1 mouse cellular context compared by ENCODE assay signal in genomic region chr1:155974931-155975330, GRCm38 (mm10).
TF ChIP-seq lines count a peak whose summit lies in the region.

No protein-coding gene starts in this region.

TF ChIP-seq in MEL, 35 proteins besides CTCF, POLR2A, EP300 and RAD21 (continued from another document):
- TF ChIP-seq E2F4 (IDR thresholded peaks at IDR 0.05; ENCODE audit: borderline replicate concordance, low read depth, low read length) = no peak
- TF ChIP-seq ZMIZ1 (IDR thresholded peaks at IDR 0.05; ENCODE audit: low read depth, low read length) = 0 out of 2 replicates have a peak, but pooled peaks have one; percentile 27
- 0 out of 2 replicates have a peak, but pooled peaks have one; percentile 38 for TF ChIP-seq MYB (IDR thresholded peaks at IDR 0.05; ENCODE audit: low read depth, low read length)
- TF ChIP-seq SMC3 (IDR thresholded peaks at IDR 0.05; ENCODE audit: low read depth, low read length) = no peak
- peak; percentile 28; the same call in 1 of the 2 replicates for TF ChIP-seq CHD2 (IDR thresholded peaks at IDR 0.05; ENCODE audit: low read length)
- TF ChIP-seq ELF1 (IDR thresholded peaks at IDR 0.05; ENCODE audit: low read depth, low read length) = peak; percentile 33; the same call in 1 of the 2 replicates
- TF ChIP-seq KAT2A (conservative IDR thresholded peaks at IDR 0.05; ENCODE audit: low read depth, low read length) = 0 out of 2 replicates have a peak, but pooled peaks have one; percentile 31
- no peak for TF ChIP-seq MAZ (IDR thresholded peaks at IDR 0.05; ENCODE audit: low read depth, low read length)
- TF ChIP-seq CHD1 (IDR thresholded peaks at IDR 0.05; ENCODE audit: low read depth, low read length) = no peak
- TF ChIP-seq ZC3H11A (IDR thresholded peaks at IDR 0.05; ENCODE audit: low read depth, low read length) = no peak
- TF ChIP-seq MAX (IDR thresholded peaks at IDR 0.05; ENCODE audit: low read length) = peak; percentile 15; the same call in 1 of the 2 replicates
- no peak for TF ChIP-seq ZNF384 (IDR thresholded peaks at IDR 0.05; ENCODE audit: low read depth, low read length)
- no peak for TF ChIP-seq UBTF (IDR thresholded peaks at IDR 0.05; ENCODE audit: borderline replicate concordance, insufficient read depth, low read depth, low read length)
- no peak for TF ChIP-seq TBP (IDR thresholded peaks at IDR 0.05; ENCODE audit: low read depth, low read length)
